Mouse (Mus musculus) mouse embryonic stem cell (cell line): ENCODE results near the gene Crocc.

Source experiments
- in situ Hi-C, 2 experiments: fragments of 300-500 bp; cut with MboI; formaldehyde crosslinking; loops; 1 replicate in 1 of 2; 3 replicates in 1 of 2; pipeline ENCODE4 v1.14.3; 2019 to 2020; ENCODE audit warnings: low sequenced_read_pairs in 2 of 2, low pct_unique_long_range_greater_than_20kb in 1 of 2, mixed read lengths in 1 of 2; ENCODE audit not compliant: unreplicated experiment in 1 of 2

The Crocc gene

DNA sequence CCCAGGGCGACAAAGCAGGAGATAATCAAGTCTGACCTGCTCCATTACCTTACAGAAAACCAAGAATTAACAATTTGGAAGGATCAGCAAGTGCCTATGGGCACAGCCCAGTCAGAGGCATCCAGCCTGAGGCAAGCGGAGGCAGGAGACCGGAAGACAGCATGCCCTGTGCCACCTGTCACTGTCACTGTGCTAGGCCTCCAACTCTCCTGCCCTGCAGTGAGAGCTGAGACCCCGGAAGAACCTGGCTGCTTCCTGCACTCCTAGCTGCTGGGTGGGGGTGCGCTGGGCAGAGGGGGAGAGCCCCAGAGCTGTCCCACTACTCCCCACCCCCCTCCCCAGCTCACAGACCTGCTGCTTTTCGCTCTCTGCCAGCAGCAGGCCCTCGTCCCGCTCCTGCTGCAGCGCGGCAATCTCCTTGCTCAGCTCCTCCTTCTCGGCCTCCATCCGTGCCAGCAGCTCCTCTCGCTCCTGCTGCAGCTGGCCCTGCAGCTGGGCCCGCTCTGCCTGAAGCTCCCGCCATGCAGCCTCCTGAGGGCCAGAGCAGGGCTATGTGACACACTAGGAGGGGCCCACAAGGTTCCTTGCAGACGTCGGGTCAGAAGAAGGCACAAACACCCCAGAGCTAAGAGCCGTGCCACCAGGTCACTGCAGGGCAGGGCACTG lies 29.7 kb downstream of the Crocc start:
- in situ Hi-C loops: no loop called here

DNA sequence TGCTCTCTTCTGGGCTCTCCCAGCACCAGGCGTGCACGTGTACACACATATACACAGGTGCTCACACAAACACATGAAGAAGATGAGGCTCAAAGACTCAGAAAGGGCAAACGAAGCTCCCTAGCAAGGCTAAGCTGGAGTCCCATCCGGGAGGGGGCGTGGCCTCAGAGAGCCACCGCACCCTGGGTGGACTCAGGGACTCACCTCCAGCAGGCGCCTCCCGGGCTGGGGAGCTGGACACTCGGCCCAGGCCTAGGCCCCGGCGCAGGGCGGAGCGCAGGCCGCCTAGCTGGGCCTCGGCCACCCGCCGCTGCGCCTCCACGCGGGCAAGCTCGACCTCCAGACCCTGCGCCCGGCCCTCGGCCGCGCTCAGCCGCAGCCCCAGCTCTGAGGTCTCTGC lies 35.4 kb downstream of the Crocc start:
- in situ Hi-C loops: loop anchor here in 1 of 2 experiments (10.0 kb wide), 1 partner anchor 50 kb away; no protein-coding TSS in a partner anchor

DNA sequence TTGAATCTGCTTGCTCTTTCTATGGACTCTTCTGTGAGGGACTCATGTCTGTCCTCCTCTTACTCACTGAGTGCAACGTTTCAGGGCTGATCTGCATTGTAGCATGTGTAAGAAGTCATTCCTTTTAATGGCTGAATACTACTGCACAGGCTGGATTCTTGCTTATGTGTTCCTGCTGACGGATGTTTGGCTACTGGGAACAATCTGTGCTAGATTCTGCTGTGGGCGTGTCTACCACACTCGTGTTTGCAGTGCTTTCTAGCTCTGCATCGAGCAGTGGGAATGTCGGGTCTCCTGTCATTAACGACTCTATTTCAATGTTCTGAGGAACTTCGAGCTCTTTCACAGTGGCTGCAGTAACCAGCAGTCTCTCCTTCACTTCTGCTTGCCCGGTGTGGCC lies 36.3 kb downstream of the Crocc start:
- in situ Hi-C loops: loop anchor here in 1 of 2 experiments (10.0 kb wide), 1 partner anchor 49 kb away; no protein-coding TSS in a partner anchor

- in situ Hi-C loops: loop anchor here in 1 of 2 experiments (10.0 kb wide), 1 partner anchor 47 kb away; no protein-coding TSS in a partner anchor
Observed at GRCm38 (mm10) chr4:141021614-141021929, 38.8 kb downstream of the Crocc start.

- in situ Hi-C loops: loop anchor here in 1 of 2 experiments (10.0 kb wide), 1 partner anchor 46 kb away; no protein-coding TSS in a partner anchor
Observed at GRCm38 (mm10) chr4:141020811-141021613, 39.3 kb downstream of the Crocc start.

GRCm38 (mm10) chr4:141020220-141020619 lies 40.1 kb downstream of the Crocc start:
- in situ Hi-C loops: loop anchor here in 1 of 2 experiments (10.0 kb wide), 1 partner anchor 45 kb away; no protein-coding TSS in a partner anchor

- in situ Hi-C loops: no loop called here
Observed at GRCm38 (mm10) chr4:141017657-141018436, 42.5 kb downstream of the Crocc start.

GRCm38 (mm10) chr4:141016311-141016710 lies 44.0 kb downstream of the Crocc start:
- in situ Hi-C loops: no loop called here

DNA sequence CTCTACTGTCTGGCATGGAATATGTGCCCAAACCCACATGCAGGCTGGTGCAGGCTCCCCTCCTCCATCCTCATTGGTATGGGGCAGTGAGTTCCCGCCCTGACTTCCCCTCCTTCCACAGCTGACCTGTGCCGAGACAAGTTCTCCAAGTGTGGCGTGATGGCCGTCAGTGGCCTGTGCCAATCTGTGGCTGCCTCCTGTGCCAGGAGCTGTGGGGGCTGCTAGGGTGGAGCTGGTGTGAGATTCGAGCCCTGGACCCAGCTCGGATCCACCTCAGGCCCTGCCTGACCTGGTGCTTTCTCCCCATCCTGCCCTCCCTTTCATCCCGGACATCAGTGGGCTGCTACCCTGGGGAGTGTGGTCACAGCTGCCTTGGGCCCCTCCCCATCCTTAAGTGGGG lies 45.0 kb downstream of the Crocc start:
- in situ Hi-C loops: no loop called here

GRCm38 (mm10) chr4:141014856-141015255 lies 45.5 kb downstream of the Crocc start:
- in situ Hi-C loops: no loop called here

DNA sequence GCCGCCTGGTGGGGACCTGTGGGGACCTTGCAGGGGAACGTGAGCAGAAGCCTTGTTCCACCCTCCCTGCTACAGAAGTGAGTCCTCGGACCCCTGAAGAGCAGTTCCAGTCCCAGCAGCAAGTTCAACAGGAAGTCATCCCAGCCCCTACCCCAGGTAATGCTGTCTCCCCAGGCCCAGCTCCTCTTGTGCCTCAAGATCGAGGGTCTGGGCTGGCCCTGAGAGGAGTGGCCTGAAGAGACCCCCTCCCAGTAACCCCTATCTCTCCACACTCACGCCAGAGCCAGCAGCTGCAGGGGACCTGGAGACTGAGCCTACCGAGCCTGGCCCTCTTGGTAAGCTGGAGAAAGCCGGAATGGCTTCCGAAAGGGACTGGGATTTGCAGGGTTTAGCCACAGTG lies 46.2 kb downstream of the Crocc start:
- in situ Hi-C loops: no loop called here

DNA sequence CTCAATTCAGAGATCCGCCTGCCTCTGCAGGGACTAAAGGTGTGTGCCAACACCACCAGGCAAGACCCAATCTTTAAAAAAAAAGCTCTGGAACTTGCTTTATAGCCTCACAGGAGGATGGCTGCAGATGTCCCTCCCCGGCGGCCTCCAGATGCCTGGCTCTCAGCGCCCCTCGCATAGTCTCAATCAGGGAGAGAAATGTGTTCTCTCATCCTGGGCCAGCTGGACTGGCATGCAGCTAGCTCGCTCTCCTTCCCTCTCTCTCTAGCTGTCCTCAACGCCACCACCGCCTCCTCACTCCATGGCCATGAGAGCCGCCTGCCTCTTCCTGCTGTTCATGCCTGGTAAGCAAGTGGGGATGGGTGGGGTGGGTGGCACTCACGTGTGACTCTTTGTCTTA lies 47.8 kb downstream of the Crocc start:
- in situ Hi-C loops: no loop called here

DNA sequence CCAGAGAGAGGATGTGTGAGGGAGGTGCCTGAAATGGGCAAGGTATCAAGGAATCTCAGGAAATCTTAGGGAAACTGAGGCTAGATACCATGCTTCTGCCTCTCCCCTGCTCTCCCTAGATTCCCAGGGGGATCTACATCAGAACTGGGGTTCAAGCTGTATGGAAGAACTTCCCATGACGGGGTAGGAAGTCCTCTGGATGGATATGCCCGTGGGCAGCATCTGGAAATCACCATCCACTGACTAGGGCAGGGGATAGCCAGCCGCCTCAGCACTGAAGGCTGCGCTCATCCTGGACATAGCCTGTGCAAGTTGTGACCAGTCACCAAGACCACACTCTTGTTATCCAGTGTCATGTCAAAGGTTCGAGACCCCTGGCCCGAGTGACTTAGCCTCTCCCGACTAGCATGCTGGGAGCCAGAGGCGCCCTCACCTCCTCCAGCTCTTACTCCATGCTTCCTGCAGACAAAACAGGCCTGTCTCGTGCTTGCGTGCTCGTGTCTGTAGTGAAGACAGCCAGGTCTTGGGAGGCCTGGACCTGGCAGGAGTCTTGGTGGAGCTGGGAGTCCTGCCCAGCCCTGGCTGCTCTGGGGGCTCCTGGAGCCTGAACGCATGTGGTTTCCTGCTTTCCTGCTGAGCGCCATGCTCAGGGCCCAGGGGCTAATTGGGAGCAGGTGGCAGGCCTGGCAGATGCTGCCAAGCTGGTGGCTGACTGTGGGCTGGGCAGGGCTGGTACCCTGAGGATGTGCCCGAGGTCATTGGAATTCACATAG lies 48.6 kb downstream of the Crocc start:
- in situ Hi-C loops: no loop called here

DNA sequence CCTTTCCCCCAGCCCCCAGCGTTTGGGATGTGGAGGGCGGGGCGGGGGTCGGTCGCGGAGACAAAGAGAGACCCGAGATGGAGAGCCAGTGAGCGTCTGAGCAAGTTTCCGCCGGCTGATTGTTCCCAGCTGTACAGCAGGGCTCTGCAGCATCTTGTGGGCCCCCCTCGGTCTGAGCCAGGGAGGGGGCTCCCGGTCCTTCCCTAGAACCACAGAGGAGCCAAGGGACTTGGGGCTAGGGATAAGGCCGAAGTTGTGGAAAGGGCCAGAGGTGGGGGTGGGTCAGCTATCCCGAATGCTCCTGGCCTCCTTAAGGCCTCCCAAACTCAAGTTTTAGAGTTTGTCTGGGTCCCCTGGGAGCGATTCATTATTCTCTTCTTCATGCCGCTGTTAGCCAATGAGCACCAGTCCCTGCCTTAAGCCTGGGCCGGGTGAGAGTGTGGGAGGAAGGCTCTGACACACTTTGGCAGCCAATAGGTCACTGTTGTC lies 49.4 kb downstream of the Crocc start:
- in situ Hi-C loops: no loop called here

DNA sequence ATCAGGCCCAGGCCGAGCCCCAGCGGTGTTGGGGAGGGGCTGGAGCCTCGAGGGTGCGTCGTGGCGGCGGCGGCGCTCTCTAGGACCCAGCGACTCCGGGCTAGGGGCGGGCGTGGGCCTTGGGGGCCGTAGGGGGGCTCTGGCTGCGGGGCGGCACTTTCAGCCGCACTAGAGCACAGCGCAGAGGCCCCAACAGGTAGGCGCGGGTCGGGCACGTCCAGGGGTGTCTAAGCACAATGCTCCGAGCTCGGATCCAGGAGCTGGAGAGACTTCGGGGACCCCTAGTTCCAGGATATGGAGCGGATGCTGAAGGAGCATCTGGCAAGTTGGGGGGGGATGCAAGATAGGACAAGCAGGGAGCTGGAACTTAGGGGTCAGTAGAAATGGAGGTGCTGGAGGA lies 49.8 kb downstream of the Crocc start:
- in situ Hi-C loops: no loop called here

DNA sequence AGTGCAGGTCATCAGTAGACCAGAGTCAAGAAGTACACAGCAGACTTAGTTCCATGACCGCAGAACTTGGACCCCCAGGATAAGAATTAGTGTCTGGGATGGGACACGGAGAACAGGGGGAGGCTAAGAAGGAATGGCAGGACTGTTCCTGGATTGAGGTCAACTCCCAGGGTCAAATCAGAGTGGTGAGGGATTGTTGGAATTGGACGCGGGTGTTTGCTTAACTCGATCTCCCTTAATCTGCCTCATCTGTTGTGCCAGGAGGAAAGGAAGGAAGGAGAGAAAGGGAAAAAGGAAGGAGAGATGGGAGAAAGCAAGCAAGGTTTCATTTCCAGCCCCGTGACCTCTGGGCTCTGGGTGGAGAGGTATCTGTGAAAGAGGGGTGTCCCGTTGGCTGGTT lies 50.2 kb downstream of the Crocc start, which contains the start of gene Mfap2:
TSS of gene Mfap2 (plus strand) at position 301 of the 400 bp plus-strand sequence.
- in situ Hi-C loops: no loop called here

GRCm38 (mm10) chr4:141008028-141008427 lies 52.3 kb downstream of the Crocc start:
- in situ Hi-C loops: no loop called here

- in situ Hi-C loops: no loop called here
Observed at GRCm38 (mm10) chr4:141005983-141006382, 54.4 kb downstream of the Crocc start.
